Mouse (Mus musculus) lung, embryonic 14.5 days (tissue): ENCODE results near the gene Olfr730. TPM values are rescaled to one million over a fixed set of nuclear protein-coding genes. Genes with fewer than 3 reads are reported as not detected.

Experiments
- ATAC-seq: fragments of 200-750 bp; cut with Nextera tagmentation; 2 replicates; pipeline ENCODE4 v1.8.0; 2017; ENCODE audit warnings: mild to moderate bottlenecking, moderate TSS enrichment, moderate library complexity; ENCODE audit not compliant: insufficient read depth
- DNase-seq: peaks from one replicate; pipeline ENCODE4 v3.0.0-alpha.2; 2015
- H3K27ac ChIP-seq: fragments of 300-500 bp; sonication (generic); 2 replicates; pipeline ENCODE4 v1.5.1; 2014; ENCODE audit warnings: low read depth, mild to moderate bottlenecking, moderate library complexity
- H3K27me3 ChIP-seq: fragments of 300-500 bp; sonication (generic); 2 replicates; pipeline ENCODE4 v1.6.1; 2014; ENCODE audit warnings: low read length, control low read depth; ENCODE audit not compliant: insufficient read depth
- H3K36me3 ChIP-seq: fragments of 300-500 bp; sonication (generic); 2 replicates; pipeline ENCODE4 v1.6.1; 2014; ENCODE audit warnings: control low read depth; ENCODE audit not compliant: insufficient read depth
- H3K4me1 ChIP-seq: fragments of 300-500 bp; sonication (generic); 2 replicates; pipeline ENCODE4 v1.6.1; 2014; ENCODE audit warnings: antibody characterized with exemption, control low read depth; ENCODE audit not compliant: insufficient read depth
- H3K4me2 ChIP-seq: fragments of 300-500 bp; sonication (generic); 2 replicates; pipeline ENCODE4 v1.6.1; 2014; ENCODE audit warnings: mild to moderate bottlenecking
- H3K4me3 ChIP-seq: fragments of 300-500 bp; sonication (generic); 2 replicates; pipeline ENCODE4 v1.5.1; 2014; ENCODE audit warnings: low read depth, low read length
- H3K9ac ChIP-seq: fragments of 300-500 bp; sonication (generic); 2 replicates; pipeline ENCODE4 v1.6.1; 2014
- H3K9me3 ChIP-seq: fragments of 300-500 bp; sonication (generic); 2 replicates; pipeline ENCODE4 v1.6.1; 2016; ENCODE audit warnings: low read depth, low read length, control low read depth
- CTCF ChIP-seq: IDR thresholded peaks from 2 replicates; pipeline ENCODE4 v1.5.1; 2016; ENCODE audit warnings: antibody characterized with exemption, low read depth
- WGBS: fragments of 180-500 bp; shearing (Covaris S2); extraction: QIAGEN DNeasy Blood & Tissue Kit; methylation state at CpG from one replicate; pipeline ENCODE4 v1.1.7; 2014; 5-methylcytosine and 5-hydroxymethylcytosine counted together
- polyA plus RNA-seq: library from polyadenylated mRNA; unstranded; fragments of >200 nt; fragmentation: Nextera tagmentation; extraction: Ambion mirVana; gene quantifications from 2 replicates; pipeline ENCODE4 v1.2.1, GENCODE M21; 2014

Olfr730 gene
- polyA plus RNA-seq = not detected in 2 replicates

GRCm38 (mm10) chr14:50188098-50188497 is at the start of gene Olfr730:
Olfr730 (minus strand) TSS chr14:50188198.
- Histone ChIP-seq H3K27me3 (no peaks in the 10 kb centered on the region), H3K27ac (no peak within 1 kb of the TSS), H3K4me1 (no peaks in the 10 kb centered on the region), H3K4me3 (no peak within 1 kb of the TSS), H3K36me3 (no peaks in the 10 kb centered on the region), H3K4me2 (no peak within 1 kb of the TSS), H3K9me3 (no peaks in the 10 kb centered on the region), H3K9ac (no peak within 1 kb of the TSS)
- ATAC-seq = no peak
- no peak for DNase-seq
- WGBS = 46% methylated on average over 1 of the region's 1 CpGs
- no peak for TF ChIP-seq CTCF

- no peaks in the 10 kb centered on the region for H3K9me3 ChIP-seq
- no peak within 1 kb of the TSS for H3K27ac ChIP-seq
- H3K36me3 ChIP-seq = no peaks in the 10 kb centered on the region
- no peak within 1 kb of the TSS for H3K4me3 ChIP-seq
- DNase-seq (no peak), ATAC-seq (no peak)
- no peaks in the 10 kb centered on the region for H3K27me3 ChIP-seq
- H3K4me1 ChIP-seq = no peaks in the 10 kb centered on the region
- no peak for TF ChIP-seq CTCF
- H3K9ac ChIP-seq = no peak within 1 kb of the TSS
- H3K4me2 ChIP-seq = no peak within 1 kb of the TSS
Measured at GRCm38 (mm10) chr14:50152810-50153209, 35.2 kb downstream of the Olfr730 start, which contains the start of gene Olfr729. Olfr729 (minus strand) TSS chr14:50152910.

GRCm38 (mm10) chr14:50142580-50142979 is 45.4 kb downstream of the Olfr730 start, which contains the start of gene Olfr728:
Olfr728 (minus strand) TSS chr14:50142680.
- ATAC-seq = no peak

More at GRCm38 (mm10) chr14:50142580-50142979, 45.4 kb downstream of the Olfr730 start, which contains the start of gene Olfr728:
- H3K36me3 ChIP-seq = no peaks in the 10 kb centered on the region
- DNase-seq = no peak
- no peak within 1 kb of the TSS for H3K9ac ChIP-seq
- H3K9me3 ChIP-seq = no peaks in the 10 kb centered on the region
- H3K4me2 ChIP-seq = no peak within 1 kb of the TSS
- H3K27ac ChIP-seq = no peak within 1 kb of the TSS
- no peaks in the 10 kb centered on the region for H3K27me3 ChIP-seq
- no peak for TF ChIP-seq CTCF
- H3K4me3 ChIP-seq = no peak within 1 kb of the TSS
- no peaks in the 10 kb centered on the region for H3K4me1 ChIP-seq
- 88% methylated on average over 5 of the region's 5 CpGs for WGBS

Other genes starting within 250 kb of the Olfr730 start
- not detected in 2 replicates for gene Olfr724, start 224.9 kb downstream of the Olfr730 start, polyA plus RNA-seq
- gene Olfr725, start 147.8 kb downstream of the Olfr730 start, polyA plus RNA-seq = not detected in 2 replicates
- not detected in 2 replicates for gene Olfr726, start 97.2 kb downstream of the Olfr730 start, polyA plus RNA-seq
- gene Olfr727, start 65.0 kb downstream of the Olfr730 start, polyA plus RNA-seq = not detected in 2 replicates
- gene Olfr728, start 45.5 kb downstream of the Olfr730 start, polyA plus RNA-seq = not detected in 2 replicates
- gene Olfr729, start 35.3 kb downstream of the Olfr730 start, polyA plus RNA-seq = not detected in 2 replicates
- not detected in 2 replicates for gene Olfr731, start 53.7 kb upstream of the Olfr730 start, polyA plus RNA-seq
- not detected in 2 replicates for gene Olfr732, start 96.0 kb upstream of the Olfr730 start, polyA plus RNA-seq
- gene Olfr733, start 113.3 kb upstream of the Olfr730 start, polyA plus RNA-seq = not detected in 2 replicates
- gene Olfr734, start 138.6 kb upstream of the Olfr730 start, polyA plus RNA-seq = not detected in 2 replicates
- gene Olfr735, start 160.7 kb upstream of the Olfr730 start, polyA plus RNA-seq = not detected in 2 replicates
- gene Tlr11, start 169.7 kb upstream of the Olfr730 start, polyA plus RNA-seq = not detected in 2 replicates
- not detected in 2 replicates for gene Olfr736, start 193.0 kb upstream of the Olfr730 start, polyA plus RNA-seq
- not detected in 2 replicates for gene Olfr738, start 219.4 kb upstream of the Olfr730 start, polyA plus RNA-seq
- gene Olfr739, start 230.4 kb upstream of the Olfr730 start, polyA plus RNA-seq = not detected in 2 replicates